Mouse (Mus musculus) liver, postnatal 0 days (tissue): ENCODE results near the gene Pdia4.

Experiments
- CTCF ChIP-seq: sonication (generic); IDR thresholded peaks from 2 replicates; pipeline ENCODE4 v1.5.1; 2016; ENCODE audit warnings: antibody characterized with exemption, low read depth
- EP300 ChIP-seq: IDR thresholded peaks from 2 replicates; pipeline ENCODE4 v1.6.1; 2016; ENCODE audit warnings: antibody characterized with exemption, low read depth, mild to moderate bottlenecking

GRCm38 (mm10) chr6:47788821-47789220, 24.4 kb downstream of the Pdia4 start:
- TF ChIP-seq CTCF (no peak), EP300 (no peak)
